Mouse (Mus musculus) midbrain, embryonic 15.5 days (tissue): ENCODE data around the gene LTO1. TPM values are rescaled to one million over a fixed set of nuclear protein-coding genes. Genes with fewer than 3 reads are reported as not detected.

Source experiments
- ATAC-seq: fragments of 200-750 bp; cut with Nextera tagmentation; replicated peaks from 2 replicates; pipeline ENCODE4 v1.8.0; 2017; ENCODE audit warnings: moderate TSS enrichment
- H3K27ac ChIP-seq: fragments of 300-500 bp; sonication (generic); 2 replicates; pipeline ENCODE4 v1.5.1; 2015; ENCODE audit warnings: mild to moderate bottlenecking, inconsistent platforms
- H3K27me3 ChIP-seq: fragments of 300-500 bp; sonication (generic); replicated peaks from 2 replicates; pipeline ENCODE4 v1.6.1; 2015; ENCODE audit warnings: inconsistent platforms
- H3K36me3 ChIP-seq: fragments of 300-500 bp; sonication (generic); replicated peaks from 2 replicates; pipeline ENCODE4 v1.6.1; 2015; ENCODE audit warnings: inconsistent platforms
- H3K4me1 ChIP-seq: fragments of 300-500 bp; sonication (generic); 2 replicates; pipeline ENCODE4 v1.6.1; 2015; ENCODE audit warnings: inconsistent platforms
- H3K4me2 ChIP-seq: fragments of 300-500 bp; sonication (generic); 2 replicates; pipeline ENCODE4 v1.6.1; 2015; ENCODE audit warnings: inconsistent platforms, mild to moderate bottlenecking, moderate library complexity
- H3K4me3 ChIP-seq: fragments of 300-500 bp; sonication (generic); 2 replicates; pipeline ENCODE4 v1.5.1; 2015; ENCODE audit warnings: mild to moderate bottlenecking, inconsistent platforms
- H3K9ac ChIP-seq: fragments of 300-500 bp; sonication (generic); 2 replicates; pipeline ENCODE4 v1.6.1; 2015; ENCODE audit warnings: mild to moderate bottlenecking, inconsistent platforms
- H3K9me3 ChIP-seq: fragments of 300-500 bp; sonication (generic); 2 replicates; pipeline ENCODE4 v1.6.1; 2016; ENCODE audit warnings: inconsistent platforms
- WGBS: fragments of 180-500 bp; shearing (Covaris S2); methylation state at CpG from one replicate; pipeline ENCODE4 v1.1.7; 2015; ENCODE audit warnings: mixed read lengths; 5-methylcytosine and 5-hydroxymethylcytosine counted together
- polyA plus RNA-seq: library from polyadenylated mRNA; unstranded; fragments of >200 nt; fragmentation: Nextera tagmentation; extraction: Ambion mirVana; gene quantifications from 2 replicates; pipeline ENCODE4 v1.2.1, GENCODE M21; 2015

The LTO1 gene
- polyA plus RNA-seq, 1 experiment from 2014 or later: 33.6 TPM

DNA sequence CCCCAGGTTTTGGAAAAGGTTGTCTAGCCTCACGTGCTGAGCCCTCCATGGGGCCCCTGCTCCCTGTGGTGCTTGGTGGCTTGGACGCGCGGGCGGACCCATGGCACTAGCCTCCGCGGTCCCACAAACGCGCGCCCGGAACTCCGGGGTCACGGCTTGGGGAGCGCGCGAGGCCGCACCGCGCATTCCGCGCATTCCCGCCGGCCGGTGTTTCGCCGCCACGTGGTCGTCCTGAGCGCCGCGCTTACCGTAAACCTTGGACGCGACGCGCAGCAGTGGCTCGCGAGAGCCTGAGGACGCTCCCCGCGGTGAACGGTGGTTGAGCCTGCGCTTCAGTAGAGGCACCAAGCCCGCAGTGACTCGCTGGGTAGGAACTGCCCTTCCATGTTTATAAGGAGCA is 28.4 kb downstream of the LTO1 start:
- H3K36me3 ChIP-seq: no peaks in the 10 kb centered on the region
- peak overlapping the region; percentile 96 for H3K4me2 ChIP-seq
- peak overlapping the region; percentile 45 for H3K4me3 ChIP-seq
- no peak overlapping the region for H3K27ac ChIP-seq
- H3K4me1 ChIP-seq: peaks cover 53% of the 10 kb centered on the region
- under 1% methylated on average over 45 of the region's 45 CpGs for WGBS
- peak; percentile 41 for ATAC-seq
- peaks cover 37% of the 10 kb centered on the region for H3K27me3 ChIP-seq
- no peaks in the 10 kb centered on the region for H3K9me3 ChIP-seq
- H3K9ac ChIP-seq: peak overlapping the region; percentile 9

DNA sequence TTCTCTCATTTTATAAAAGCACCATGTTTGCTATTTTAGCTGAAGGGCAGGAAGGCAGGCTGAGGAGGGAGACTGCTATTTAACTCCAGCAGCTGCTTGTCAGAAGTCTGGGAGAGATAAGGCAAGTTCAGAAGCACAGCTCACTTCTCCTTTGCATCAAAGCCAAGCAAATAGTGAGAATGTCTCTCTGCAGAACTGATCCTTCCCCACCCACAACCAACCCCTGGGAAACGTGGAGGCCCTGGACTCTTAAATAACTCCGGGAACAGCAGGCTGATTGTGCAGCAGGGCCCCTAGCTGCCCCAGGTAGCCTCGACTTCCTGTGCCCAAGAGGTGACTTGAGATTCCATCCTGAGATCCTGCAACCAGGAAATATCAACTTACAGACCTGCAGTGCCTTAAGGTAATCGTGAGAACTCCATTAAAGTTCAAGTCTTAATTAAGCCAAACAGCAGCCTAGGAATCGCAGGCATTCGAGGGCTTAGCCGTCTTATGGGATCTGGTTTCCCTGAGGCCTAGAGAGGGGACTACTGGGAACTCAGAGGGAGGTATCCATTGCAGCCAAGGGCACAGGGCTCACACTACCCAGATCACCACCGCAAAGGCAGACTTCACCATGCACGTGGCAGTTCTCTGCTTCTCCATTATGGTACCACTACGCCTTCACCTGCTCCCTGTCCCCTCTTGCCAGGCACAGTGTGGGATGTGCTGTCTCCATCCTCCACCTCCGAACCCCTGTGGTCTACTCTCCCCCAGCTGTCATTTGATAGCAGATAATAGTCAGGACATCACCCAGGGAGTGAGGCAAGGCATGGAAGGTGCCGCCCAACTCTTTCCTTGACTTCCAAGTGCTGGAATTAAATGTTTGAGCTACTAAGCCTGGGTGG is 43.9 kb downstream of the LTO1 start:
- Histone ChIP-seq H3K9me3 (no peaks in the 10 kb centered on the region), H3K4me2 (no peak overlapping the region), H3K9ac (no peak overlapping the region), H3K27ac (no peak overlapping the region), H3K4me3 (no peak overlapping the region), H3K4me1 (no peaks in the 10 kb centered on the region), H3K27me3 (no peaks in the 10 kb centered on the region), H3K36me3 (no peaks in the 10 kb centered on the region)
- 67% methylated on average over 12 of the region's 12 CpGs for WGBS
- no peak for ATAC-seq

DNA sequence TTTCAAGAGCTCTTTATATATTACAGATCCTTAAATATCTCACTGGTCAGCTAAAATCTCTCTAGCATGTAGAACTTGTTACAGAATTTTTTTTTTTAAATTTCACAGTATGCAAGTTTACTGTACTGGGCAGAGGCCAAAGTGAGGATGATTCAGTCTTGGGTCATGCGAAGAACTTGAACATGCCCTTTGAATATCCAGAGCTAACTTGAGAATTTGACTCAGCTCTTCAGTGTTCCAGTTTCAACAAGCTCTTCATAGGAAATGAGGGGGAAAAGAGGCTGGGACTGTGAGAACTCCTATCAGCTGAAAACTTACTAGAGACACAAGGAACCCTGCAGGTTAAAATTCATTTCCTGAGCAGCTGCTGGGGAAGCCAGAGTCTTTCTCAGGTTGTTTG is 49.0 kb downstream of the LTO1 start:
- WGBS: 100% methylated on average over 1 of the region's 1 CpGs
- no peak overlapping the region for H3K4me3 ChIP-seq
- no peak overlapping the region for H3K9ac ChIP-seq
- H3K36me3 ChIP-seq: no peaks in the 10 kb centered on the region
- H3K4me2 ChIP-seq: no peak overlapping the region
- H3K27ac ChIP-seq: no peak overlapping the region
- no peaks in the 10 kb centered on the region for H3K9me3 ChIP-seq
- no peak for ATAC-seq
- H3K4me1 ChIP-seq: no peaks in the 10 kb centered on the region
- H3K27me3 ChIP-seq: no peaks in the 10 kb centered on the region

DNA sequence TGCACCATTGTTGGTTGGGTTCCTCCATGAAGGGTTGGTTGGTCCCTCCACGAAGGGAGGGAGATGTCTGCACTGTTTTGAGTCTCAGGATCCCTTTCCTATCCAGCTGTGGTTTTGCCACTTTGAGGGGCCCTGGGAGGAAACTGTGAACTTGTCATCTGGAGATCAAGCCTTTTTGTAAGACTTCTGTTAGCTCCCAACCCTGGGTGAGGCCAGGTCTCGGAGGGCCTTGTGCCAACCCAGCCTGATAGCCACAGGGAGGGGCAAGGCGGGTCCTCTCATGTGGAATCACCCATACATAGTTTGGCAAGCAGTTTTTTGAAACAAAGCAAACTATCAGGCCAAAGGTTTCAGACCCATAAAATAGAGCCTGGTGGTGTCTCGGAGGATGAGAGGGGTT is 49.4 kb downstream of the LTO1 start:
- Histone ChIP-seq H3K27me3 (no peaks in the 10 kb centered on the region), H3K9me3 (no peaks in the 10 kb centered on the region), H3K4me1 (no peaks in the 10 kb centered on the region), H3K9ac (no peak overlapping the region), H3K36me3 (no peaks in the 10 kb centered on the region), H3K27ac (no peak overlapping the region), H3K4me3 (no peak overlapping the region), H3K4me2 (no peak overlapping the region)
- ATAC-seq: no peak
- WGBS: 87% methylated on average over 4 of the region's 4 CpGs

DNA sequence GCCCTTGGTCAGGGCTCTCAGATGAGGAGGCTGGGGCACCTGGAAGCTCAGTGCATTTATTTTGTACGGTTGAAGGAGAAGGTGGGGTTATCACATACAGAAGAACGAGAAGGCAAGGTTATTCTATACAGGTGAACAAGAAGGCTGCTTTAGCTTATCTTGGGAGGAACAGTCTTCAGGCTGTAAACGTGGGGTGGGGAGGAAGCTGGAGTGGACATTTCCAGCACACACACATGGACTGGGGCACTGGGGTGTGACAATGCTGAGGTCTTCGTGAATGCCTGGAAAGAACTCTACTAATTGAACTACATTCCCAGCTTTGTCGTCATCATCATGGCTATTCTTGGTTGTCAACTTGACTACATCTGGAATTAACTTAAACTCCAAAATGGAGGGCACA is 51.0 kb downstream of the LTO1 start:
- ATAC-seq: no peak
- WGBS: 80% methylated on average over 5 of the region's 5 CpGs

DNA sequence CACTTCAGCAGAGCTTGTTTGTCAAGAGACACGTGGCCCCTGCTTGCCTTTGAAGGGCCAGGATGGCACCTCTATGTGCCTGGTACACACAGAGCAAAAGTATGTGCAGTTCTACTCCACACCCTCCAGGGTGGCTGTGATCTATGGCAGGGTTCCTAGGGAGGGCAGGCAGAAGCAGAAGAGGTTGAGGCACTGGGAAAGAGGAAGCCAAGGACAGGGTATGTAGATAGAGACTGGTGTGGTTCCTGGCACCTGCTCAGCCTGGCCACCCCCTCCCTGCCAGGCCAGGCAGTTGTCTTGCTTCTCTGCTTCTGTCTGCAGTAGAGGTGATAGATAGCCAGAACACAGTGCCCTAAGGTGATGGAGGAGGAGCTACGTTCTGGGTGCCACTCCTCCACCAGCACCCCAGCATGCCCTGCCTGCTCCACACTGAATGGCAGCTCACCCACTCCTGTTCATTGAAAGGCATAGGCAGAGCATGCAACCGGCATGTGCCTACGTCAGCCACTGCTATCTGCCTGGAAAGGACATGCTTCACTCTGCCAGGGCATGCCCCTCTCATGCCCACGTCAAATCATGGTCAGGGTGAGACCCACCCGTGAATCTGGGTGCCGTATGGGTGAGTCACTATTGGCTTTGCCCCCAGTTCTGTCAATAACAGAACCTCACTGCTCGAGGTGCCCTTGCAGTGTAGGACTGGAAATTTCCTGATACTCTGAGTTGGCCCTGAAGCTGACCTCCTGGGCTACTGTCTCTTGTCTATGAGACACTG is 56.3 kb downstream of the LTO1 start:
- no peak overlapping the region for H3K27ac ChIP-seq
- no peaks in the 10 kb centered on the region for H3K27me3 ChIP-seq
- no peaks in the 10 kb centered on the region for H3K4me1 ChIP-seq
- H3K4me3 ChIP-seq: no peak overlapping the region
- WGBS: 75% methylated on average over 8 of the region's 8 CpGs
- no peaks in the 10 kb centered on the region for H3K9me3 ChIP-seq
- no peak overlapping the region for H3K9ac ChIP-seq
- H3K4me2 ChIP-seq: no peak overlapping the region
- no peaks in the 10 kb centered on the region for H3K36me3 ChIP-seq
- ATAC-seq: no peak

More for the DNA sequence above, 51.0 kb downstream of the LTO1 start:
- Histone ChIP-seq H3K4me1 (no peaks in the 10 kb centered on the region), H3K27ac (no peak overlapping the region), H3K9ac (no peak overlapping the region), H3K36me3 (no peaks in the 10 kb centered on the region), H3K27me3 (no peaks in the 10 kb centered on the region), H3K9me3 (no peaks in the 10 kb centered on the region), H3K4me3 (no peak overlapping the region), H3K4me2 (no peak overlapping the region)

DNA sequence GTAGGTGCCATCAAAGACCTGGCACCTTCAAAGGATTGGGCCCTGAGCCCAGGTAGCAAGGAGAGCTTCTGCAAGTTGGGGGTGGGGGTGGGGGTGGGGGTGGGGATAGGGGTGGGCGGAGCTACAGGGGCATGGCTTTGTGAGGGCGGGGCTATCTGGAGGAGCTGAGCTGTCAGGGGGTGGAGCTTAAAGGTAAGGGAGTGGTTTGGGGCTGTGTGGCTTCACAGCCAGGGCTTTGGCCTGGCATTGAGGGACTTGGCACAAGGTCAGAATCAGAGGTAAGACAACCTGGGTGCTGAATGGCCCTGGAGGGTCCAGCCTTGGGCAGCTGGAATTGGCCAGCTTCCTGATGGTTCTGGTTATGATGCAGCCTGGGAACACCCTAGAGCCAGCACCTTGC is 56.9 kb downstream of the LTO1 start:
- Histone ChIP-seq H3K27ac (no peak overlapping the region), H3K4me2 (no peak overlapping the region), H3K27me3 (no peaks in the 10 kb centered on the region), H3K9me3 (no peaks in the 10 kb centered on the region), H3K4me1 (no peaks in the 10 kb centered on the region), H3K4me3 (no peak overlapping the region), H3K36me3 (no peaks in the 10 kb centered on the region), H3K9ac (no peak overlapping the region)
- WGBS: 37% methylated on average over 2 of the region's 2 CpGs
- no peak for ATAC-seq

DNA sequence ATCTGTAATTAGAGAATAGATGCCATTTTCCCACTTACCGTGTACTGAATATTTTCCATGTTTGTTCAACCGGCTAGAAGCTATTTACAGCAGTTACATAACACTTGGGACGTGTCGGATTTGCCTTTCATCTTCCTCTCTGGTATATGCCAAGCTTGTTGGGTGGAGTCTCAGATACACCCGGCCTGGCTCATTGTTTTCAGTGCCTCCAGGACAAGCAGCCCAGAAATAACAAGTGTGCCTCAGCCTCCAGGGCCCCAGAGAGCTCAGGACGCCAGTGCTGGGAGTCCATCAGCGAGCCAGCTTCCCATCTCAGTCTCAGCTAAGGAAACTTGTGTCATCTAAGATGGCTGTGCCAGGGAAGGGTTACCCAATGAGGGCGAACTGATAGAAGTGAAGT is 58.6 kb downstream of the LTO1 start:
- Histone ChIP-seq H3K9me3 (no peaks in the 10 kb centered on the region), H3K4me3 (no peak overlapping the region), H3K4me2 (no peak overlapping the region), H3K36me3 (no peaks in the 10 kb centered on the region), H3K27ac (no peak overlapping the region), H3K4me1 (no peaks in the 10 kb centered on the region), H3K9ac (no peak overlapping the region), H3K27me3 (no peaks in the 10 kb centered on the region)
- WGBS: 80% methylated on average over 8 of the region's 8 CpGs
- ATAC-seq: no peak

DNA sequence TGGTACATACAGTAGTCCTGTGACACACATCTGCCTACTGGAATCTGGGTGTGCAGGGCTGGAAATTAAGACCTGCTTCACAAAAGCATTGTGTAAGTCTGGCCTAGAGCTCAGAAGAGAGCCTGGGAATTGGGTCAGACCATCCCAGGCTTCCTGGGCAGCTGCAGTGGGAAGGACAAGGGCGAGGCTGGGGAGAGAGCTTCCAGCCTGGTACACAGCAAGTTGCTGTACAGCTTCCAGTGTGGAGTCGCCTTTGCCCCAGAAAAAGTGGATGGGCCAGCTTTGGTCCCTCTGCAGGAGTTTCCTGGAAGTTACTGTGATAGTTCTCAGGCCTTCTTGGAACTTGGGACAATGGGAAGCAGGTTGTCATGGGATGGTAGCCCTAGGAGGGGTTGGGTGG is 62.2 kb downstream of the LTO1 start:
- Histone ChIP-seq H3K4me2 (no peak overlapping the region), H3K27ac (no peak overlapping the region), H3K36me3 (no peaks in the 10 kb centered on the region), H3K4me1 (no peaks in the 10 kb centered on the region), H3K9me3 (no peaks in the 10 kb centered on the region), H3K27me3 (no peaks in the 10 kb centered on the region), H3K9ac (no peak overlapping the region), H3K4me3 (no peak overlapping the region)
- 85% methylated on average over 2 of the region's 2 CpGs for WGBS
- no peak for ATAC-seq

DNA sequence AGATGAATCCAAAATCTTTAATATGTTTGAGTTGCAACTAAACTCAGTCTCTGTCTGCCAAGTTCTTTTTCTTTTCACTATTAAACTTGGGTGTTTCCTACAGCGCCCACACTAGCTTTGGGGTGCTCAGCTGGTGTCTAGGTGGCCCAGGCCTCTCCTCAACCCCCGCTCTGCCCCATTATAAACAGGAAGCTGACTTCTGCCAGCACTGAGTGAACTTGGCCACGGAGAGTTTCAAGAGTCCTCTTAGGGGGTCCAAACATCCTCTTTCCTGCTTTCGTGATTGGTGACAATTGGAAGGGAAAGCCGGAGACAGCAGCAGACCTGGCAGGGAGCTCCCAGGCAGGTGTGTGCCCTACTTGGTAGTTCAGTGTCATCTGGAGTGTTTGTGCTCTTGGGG is 64.9 kb downstream of the LTO1 start:
- H3K36me3 ChIP-seq: no peaks in the 10 kb centered on the region
- no peak overlapping the region for H3K27ac ChIP-seq
- no peak overlapping the region for H3K4me3 ChIP-seq
- H3K9ac ChIP-seq: no peak overlapping the region
- H3K4me1 ChIP-seq: no peaks in the 10 kb centered on the region
- H3K4me2 ChIP-seq: no peak overlapping the region
- 80% methylated on average over 5 of the region's 5 CpGs for WGBS
- no peaks in the 10 kb centered on the region for H3K27me3 ChIP-seq
- ATAC-seq: no peak
- no peaks in the 10 kb centered on the region for H3K9me3 ChIP-seq
